Mouse (Mus musculus): ENCODE measurements around the gene Upk2.
"Not testable (repeated sequence)": the region's sequence is repeated elsewhere in the genome, so short reads cannot be mapped to it uniquely, and the experiment has no call there.

Gene Upk2

GRCm38 (mm10) chr9:44410647-44411336 lies 44.0 kb downstream of the Upk2 start:
- in situ Hi-C loops (cut with MboI, MseI), result no loop called here

DNA sequence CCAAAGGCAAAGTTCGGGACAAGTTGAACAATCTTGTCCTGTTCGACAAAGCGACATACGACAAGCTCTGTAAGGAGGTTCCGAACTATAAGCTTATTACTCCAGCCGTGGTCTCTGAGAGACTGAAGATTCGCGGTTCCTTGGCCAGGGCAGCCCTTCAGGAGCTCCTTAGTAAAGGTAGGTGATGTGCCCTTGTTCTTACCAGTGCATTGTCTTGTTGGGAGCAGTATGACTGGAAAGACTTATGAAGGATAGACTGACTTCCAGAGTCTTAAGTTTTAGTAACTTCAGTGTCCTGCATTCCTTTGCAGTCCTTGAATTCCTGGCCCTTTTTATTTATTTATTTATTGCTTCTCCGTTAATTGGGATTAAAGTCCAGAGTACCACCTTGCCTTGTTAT lies 46.1 kb downstream of the Upk2 start:
- in situ Hi-C loops (cut with MboI, MseI), result not testable (repeated sequence)

DNA sequence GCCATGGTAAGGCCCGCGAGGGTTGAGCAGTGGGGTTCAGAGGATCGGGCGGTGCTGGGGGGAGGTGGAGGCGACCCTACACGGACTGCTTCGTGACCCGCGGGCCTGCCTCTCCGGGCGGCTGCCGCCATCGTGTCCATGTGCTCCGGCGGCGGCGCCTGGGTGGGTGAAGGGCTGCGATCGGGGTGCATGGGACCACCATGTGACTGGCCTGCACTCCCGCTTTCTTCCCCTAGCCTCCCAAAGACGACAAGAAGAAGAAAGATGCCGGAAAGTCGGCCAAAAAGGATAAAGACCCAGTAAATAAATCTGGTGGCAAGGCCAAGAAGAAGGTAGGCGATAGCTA lies 47.1 kb downstream of the Upk2 start:
- in situ Hi-C loops (cut with MboI, MseI), result no loop called here

DNA sequence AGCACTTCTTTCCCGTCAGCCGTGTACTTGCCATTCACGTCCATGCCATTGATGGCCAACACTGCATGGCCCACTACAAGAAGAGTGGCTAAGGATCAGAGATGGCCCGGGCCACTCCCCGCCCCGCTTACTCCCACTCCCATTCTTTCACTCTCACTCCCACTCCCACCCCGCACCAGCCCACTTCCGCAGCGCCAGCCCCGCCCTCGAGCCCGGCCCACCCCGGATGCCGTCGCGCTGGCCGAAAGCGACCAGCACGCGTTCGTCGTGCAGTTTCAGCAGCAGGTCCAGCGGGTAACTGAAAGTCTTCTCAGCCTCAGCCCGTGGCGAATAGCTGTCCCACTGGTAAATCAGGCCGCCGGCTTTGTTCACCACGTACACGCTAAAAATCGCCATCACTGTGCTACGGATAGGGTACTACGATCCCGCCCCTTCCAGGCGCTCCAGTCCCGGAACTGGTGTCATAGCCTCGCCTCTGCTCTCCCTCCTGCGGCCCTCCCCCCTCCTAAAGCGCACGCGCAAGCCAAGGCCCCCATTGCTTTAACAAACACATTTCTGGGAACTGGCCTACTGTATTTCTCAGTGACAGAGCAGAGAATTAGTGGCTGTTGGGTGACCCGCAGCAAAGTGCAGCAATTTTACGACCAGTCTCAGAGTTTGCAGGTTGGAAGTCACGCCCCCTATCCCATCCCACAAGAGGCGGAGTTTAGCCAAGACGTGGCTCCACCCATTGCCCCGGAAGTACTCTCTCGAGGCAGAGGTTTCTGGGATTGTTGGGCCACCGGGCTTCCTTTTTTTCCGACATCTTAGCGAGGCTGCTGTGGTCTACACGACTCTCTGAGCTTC lies 47.6 kb downstream of the Upk2 start, which contains the start of the genes Rps25 and Trappc4:
TSS of gene Rps25 (plus strand) at position 234 of the 846 bp plus-strand sequence.
TSS of gene Trappc4 (minus strand) at position 695 of the 846 bp plus-strand sequence.
- in situ Hi-C loops (cut with MboI, MseI), result no loop called here

DNA sequence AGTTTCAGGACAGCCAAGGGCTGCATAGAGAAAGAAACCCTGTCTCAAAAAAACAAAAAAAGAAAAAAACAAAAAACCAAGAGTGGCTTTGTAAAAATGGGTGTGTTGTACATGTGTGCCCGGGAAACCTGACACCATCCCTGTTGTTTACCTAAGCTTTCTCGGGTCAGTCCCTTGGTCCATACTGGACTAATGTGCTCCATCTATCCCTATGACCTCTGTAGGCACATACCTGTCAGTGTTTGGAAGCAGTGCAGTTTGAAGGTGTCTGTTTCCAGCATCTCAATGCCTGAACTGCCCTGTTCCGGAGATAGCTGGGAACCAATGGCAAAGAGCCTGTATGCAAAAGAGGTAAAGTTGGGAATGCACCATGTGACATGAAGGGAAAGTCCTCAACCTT lies 49.8 kb downstream of the Upk2 start:
- in situ Hi-C loops (cut with MboI, MseI), result no loop called here
